Mouse (Mus musculus) ovary, adult 18-20 months (tissue): ENCODE results near the gene Hemk1.
"Not testable (repeated sequence)": the region's sequence is repeated elsewhere in the genome, so short reads cannot be mapped to it uniquely, and the experiment has no call there.

Experiments
- DNase-seq: peaks from one replicate; pipeline ENCODE4 v3.0.0; 2022; ENCODE audit warnings: low spot score, mixed read lengths

Gene Hemk1

DNA sequence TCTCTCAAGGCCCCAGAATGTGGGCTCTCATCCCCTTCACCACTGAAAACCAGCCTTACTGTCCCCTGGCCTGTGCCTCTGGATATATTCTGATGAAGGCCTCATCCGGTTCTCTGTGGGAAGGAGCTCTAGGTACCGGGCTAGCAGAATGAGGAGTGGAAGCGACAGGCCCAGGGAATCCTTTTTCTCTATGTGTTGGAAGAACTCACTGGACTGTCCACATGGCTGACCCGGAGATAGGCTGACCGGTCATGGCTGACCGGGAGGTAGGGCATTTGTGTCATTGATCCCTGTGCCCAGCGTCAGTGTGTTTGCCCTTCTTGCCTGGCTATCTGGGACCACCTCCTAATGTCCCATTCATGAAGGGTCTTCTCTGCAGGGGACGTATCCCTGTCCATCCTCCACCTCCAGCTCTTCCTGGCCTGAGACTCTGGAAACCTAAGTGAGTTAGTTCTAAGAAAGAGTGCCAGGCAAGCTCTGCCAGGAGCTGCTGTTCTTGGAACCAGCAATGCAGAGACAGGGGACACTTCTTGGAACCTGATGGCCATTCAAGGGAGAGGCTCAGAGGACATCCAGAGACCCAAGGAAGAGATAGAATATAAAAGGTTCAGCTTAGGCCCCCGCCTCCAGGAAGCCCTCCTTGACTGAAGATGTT is 29.7 kb downstream of the Hemk1 start:
- no peak for DNase-seq

DNA sequence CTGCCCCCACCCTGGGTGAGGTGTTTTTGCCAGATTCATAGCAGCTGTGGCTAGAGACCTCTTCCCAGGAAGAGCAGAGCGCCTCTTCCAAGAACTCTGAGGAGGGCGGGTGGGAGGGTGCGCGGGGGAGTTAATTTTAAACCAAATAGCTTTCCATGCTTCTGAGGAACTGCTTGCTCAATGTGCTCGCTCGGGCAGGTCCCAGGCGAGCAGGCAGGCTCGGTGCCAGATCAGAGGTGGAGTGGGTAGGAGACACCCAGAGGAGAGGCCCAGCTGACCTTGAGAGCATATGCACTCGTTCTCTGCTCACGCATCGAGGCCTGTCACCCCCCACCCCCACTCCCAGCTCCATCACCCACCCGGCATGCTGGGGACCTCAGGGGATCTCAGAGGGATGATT is 30.3 kb downstream of the Hemk1 start:
- peak; percentile 83 for DNase-seq

DNA sequence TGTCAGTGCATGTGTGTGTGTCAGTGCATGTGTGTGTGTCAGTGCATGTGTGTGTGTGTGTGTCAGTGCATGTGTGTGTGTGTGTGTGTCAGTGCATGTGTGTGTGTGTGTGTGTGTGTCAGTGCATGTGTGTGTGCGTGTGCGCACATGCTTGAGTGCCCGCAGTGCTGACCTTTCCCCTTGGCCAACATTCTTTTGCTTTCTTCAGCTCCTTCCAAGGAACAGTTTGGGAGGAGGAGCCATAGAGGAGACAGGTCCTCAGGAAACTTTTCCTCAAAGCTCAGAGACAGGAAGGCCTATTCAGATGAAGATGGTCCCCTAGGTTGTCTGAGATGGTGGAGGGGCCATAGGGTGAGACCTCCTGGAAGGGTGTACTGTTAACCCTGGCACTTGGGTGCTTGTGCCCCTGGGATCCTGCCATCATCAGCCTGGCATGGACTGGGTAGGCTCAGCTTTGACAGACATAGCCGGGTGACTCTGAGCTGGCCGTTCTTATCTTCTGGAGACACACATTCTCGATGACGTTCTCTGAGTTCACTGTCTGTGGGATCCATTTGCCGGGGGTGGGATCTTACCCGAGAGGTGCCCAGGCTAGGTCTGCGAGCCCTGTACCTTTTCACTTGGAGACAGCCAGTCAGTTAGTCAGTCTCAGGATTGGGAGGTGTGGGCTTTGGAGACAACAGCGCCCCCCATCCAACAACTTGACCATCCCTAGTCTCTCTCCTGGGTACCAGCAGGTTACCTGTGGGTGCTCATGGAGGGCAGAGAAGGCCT is 30.9 kb downstream of the Hemk1 start:
- no peak for DNase-seq

DNA sequence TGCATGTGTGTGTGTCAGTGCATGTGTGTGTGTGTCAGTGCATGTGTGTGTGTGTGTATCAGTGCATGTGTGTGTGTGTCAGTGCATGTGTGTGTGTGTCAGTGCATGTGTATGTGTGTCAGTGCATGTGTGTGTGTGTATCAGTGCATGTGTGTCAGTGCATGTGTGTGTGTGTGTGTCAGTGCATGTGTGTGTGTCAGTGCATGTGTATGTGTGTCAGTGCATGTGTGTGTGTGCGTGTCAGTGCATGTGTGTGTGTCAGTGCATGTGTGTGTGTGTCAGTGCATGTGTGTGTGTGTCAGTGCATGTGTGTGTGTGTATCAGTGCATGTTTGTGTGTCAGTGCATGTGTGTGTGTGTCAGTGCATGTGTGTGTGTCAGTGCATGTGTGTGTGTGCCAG is 31.5 kb downstream of the Hemk1 start:
- not testable (repeated sequence) for DNase-seq

DNA sequence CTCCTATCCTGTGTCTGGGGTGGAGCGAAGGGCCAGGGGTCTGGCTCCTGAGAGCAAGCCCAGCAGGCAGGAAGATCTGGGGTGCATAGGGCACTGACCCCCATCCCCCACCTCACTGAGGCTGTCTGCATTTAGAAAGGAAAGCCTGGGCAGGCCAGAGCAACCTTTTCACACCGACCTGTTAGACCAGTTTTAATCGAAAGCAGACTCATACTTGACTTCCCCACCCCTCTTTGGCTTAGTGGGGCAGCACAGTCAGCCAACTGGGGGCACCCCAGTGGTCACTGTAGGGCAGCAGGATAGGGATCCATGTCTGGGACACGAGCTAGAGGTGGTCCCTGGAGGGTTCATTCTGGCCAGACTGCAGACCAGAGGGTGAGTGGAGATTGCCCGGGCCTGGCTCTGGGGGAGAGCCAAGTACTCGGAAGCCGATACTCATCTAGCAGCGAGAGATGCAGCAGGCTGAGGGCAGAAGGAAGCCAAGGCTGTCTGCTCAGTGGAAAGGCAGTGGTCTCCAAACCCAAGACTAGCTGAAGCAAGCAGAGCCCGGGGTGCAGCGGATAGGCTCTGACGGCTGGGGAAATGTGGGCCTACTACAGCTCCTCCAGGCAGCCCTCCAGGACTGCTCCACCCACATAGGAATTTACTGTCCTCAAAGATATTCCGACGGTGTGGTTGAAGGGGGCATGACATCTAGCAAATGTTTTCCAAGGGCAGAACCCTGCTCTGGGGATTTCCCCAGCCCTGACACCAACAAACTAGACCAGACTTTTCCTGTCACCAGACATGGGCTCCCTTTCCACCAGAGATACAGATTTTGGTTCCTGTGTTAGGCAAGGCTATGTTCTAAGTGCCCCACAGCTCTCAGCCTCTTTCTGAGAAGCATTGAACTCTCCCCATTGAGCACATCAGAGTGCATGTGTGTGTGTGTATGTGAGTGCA is 32.3 kb downstream of the Hemk1 start:
- DNase-seq = no peak

DNA sequence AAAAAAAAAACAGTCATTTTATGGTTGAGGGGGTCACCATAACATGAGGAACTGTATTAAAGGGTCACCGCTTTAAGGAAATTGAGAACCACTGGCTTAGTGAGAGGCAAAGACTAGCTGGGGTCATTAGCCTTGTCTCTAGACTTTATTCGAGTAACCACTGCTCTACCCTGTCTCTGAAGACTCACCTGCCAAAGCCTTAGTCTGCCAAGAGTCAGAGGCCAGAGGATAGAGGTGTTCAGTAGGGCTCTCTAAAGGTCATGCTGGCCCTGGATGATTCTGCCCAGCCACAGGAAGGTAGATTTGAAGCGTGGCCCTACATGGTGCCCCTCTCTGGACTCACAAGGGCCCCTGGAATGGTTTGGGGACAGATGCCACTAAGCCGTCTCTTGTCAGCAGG is 33.1 kb downstream of the Hemk1 start:
- no peak for DNase-seq

DNA sequence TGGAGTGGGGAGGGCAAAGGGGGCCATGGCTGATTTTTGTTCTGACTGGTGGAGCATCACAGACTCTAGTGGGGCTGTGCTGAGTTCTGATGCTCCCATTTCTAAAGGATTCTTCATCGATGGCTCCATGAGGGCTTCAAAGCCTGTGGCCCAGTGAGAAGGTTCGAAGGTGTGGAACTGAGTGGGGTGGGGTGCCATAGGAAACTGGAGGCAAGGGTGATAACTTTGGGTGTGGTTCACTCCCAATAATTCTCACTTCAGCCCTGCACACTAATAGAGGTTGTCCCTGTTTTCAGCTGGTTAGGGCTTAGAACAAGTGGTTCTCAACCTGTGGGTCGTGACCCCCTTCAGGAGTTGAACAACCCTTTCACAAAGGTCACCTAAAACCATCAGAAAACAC is 33.8 kb downstream of the Hemk1 start:
- DNase-seq = no peak

DNA sequence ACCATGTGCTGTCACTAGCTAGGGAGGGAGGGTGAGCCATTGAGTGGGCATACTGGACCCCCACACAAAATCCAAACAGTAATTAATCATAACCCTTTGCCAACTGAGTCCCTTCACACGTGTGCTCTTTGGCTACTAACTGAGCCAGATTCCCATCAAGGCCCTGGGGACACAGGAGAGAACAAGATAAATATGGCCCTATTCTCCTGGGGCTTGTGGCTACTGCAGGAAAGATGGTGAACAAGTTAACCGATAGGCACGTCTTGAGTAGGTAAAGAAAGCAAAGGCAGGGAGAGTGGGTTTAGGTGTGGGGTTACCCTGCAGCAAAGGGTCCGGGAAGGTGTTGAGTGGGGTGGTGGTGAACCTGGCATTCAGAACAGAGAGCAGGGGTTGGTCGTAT is 34.2 kb downstream of the Hemk1 start:
- no peak for DNase-seq

DNA sequence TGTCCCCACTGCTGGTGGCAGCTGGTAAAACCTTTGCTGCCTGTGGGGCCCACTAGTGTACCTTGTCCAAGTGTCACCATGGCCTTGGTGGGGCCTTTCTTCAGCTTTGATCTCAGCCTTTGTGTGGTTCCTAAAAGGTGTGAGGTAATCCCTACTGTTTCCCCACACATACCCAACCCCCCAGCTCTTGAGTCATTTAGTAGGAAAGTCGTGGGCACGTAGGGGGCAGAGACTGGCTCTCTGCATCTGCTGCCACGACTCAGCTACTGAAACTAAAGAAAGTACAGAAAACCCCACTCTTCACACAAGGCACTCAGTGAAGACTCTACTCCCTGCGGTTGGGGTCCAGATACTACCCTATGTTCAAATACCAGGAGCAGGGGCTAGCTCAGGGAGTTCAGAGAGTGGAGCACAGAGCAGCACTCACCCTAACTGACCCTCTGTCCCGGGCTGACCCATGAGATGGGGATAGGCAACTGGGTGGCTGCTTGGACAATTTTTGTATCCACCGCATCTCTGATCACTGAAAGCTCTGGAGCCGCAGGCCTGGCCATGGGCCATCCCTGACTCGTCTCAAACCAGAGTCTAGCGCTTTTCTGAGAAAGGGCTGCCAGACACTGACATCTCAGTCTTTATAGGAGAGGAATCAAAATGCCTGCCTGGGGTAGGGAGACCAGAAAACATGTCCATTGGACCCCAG is 34.9 kb downstream of the Hemk1 start:
- DNase-seq = no peak

DNA sequence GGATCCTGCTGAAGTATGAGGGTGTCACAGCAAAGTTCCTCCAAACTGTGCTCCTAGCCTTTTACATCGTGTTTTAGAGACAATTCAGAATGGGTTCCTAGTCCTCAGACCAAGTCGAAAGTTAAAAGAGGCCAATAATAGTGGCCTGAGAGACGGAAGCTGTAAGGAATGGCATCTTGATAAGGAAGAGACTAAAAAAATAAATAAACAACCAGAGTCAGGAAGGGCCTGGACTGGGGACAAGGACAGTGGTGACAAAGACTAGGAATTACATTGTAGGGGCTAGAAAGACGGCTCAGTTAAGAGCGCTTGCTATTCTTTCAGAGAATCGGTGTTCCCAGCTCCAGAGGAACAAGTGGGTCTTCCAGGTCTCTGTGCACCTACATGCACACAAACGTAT is 35.6 kb downstream of the Hemk1 start:
- no peak for DNase-seq

DNA sequence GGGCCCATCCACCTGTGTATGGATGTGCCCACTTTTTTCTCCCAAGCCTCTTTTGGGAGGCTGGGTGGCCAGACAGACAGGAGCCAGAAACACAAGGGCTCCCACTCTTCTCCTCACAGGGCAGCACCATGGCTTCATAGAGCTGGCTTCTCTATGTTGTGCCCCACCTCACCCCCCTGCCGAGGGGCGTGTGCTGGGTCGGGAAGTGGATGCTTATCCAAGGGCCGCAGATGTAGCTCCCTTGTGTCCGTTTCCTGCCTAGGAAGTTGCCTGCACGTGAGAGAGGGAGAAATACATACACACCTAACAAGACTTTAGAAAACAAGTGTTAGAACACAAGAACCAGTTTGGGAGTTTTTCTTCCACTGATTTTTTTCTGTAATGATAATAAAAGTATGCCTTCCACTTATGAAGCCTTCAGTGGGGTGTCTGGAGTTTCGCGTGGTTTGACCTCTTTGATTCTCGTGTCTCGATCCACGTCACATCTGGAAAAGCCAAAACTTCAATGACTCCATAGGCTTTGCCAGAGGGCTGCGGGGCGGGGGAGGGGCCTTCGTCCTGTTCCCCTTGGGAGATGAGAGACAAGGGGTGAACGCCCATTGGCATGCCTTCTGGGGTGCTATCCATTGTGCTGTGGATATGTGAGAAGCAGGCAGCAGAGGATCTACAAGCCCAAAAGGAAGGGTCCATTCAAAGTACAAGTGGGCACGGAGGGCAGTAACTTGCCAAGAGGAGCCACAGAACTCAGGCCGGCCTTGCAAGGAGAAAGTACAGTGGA is 36.4 kb downstream of the Hemk1 start:
- DNase-seq = no peak

DNA sequence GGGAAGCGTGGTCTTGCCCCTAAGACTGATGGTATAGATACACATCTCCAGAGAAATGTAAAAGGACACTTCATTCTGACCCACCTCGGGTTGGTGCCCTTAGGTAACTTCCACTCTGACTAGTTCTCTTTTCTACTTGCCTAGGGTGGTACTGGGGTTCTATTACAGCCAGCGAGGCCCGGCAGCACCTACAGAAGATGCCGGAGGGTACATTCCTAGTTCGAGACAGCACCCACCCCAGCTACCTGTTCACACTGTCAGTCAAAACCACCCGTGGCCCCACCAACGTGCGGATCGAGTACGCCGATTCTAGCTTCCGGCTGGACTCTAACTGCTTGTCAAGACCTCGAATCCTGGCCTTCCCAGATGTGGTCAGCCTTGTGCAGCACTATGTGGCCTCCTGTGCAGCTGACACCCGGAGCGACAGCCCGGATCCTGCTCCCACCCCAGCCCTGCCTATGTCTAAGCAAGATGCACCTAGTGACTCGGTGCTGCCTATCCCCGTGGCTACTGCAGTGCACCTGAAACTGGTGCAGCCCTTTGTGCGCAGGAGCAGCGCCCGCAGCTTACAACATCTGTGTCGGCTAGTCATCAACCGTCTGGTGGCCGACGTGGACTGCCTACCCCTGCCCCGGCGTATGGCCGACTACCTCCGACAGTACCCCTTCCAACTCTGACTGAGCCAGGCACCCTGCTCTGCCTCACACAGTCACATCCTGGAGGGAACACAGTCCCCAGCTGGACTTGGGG is 37.8 kb downstream of the Hemk1 start:
- DNase-seq = no peak

DNA sequence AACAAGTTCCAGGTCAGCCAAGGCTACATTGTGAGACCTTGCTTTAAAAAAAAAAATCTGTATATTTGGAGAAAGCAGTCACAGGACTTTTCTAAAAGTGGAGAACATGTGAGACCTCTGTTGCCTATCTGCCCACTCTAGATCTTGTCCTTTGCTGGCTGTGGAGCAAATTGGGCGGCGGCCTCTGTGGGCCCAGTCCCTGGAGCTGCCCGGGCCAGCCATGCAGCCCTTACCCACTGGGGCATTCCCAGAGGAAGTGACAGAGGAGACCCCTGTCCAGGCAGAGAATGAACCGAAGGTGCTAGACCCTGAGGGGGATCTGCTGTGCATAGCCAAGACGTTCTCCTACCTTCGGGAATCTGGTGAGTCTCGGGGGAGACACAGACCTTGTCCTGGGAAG is 38.4 kb downstream of the Hemk1 start:
- no peak for DNase-seq

DNA sequence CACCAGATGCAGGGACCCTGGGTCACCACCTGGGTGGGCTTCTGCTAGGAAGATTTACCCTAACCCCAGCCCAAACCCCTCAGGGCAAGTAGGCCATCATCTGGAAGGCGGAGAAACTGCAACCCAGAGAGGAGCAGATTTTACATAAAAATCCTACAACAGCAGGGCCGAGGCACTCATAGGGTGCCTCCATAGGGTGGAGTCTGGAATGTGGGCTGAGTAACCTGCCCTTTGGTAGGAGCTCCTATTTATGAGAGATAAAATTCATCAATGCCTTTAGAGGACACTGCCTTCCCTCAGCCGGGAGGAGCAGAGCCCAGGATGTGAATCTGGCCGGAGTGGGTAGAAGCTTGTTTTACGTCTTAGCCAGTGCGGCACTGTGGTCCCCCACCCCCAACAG is 39.3 kb downstream of the Hemk1 start:
- no peak for DNase-seq

DNA sequence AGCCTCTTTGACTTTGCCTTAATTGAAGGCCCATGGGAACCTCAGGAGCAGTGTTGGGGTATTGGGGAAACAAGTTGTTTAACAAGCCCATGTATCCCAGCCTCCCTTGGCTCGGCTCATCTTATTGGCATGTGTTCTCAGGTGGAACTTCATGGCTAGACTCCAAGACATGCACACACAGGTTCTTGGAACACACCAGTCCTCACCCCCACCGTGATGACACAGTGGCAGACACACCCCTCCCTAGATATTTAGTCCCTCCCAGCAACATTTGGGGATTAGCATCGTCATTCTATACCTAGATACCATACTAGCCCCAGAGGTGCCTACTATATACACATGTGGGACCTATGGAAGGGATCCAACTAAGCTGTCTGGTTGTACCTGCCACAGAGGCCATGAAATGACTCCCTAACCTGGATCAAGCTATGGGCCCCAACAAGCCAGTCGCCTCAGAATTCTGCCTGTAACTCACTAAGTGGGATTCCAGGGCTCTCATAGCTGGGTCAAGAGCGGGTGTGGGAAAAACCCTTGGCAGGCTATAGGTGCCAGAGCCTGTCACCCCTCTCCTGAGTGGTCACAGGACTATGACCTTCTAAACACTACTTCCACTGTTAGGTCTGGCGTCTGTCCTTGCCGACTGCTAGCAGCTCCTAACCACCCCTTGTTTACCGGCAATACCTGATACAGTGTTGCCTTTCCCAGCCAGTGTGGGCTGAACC is 39.9 kb downstream of the Hemk1 start:
- no peak for DNase-seq

DNA sequence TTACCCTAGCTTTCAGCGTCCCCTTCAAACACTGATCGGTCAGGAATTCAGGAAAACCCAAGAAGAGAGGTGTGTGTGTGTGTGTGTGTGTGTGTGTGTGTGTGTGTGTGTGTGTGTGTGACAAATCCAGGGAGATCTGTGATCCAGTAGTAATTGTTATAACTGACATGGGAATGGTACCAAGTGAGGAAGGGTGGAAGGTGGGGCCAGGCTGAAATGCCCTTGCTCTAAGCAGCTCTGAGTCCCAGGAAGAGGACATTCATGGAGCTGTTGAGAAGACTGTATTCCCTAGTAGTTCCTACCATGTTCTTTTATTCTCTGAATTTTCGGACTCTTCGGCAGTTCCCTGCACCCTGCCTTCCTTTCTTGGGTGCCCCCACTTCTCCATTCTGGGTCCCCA is 40.5 kb downstream of the Hemk1 start:
- no peak for DNase-seq

DNA sequence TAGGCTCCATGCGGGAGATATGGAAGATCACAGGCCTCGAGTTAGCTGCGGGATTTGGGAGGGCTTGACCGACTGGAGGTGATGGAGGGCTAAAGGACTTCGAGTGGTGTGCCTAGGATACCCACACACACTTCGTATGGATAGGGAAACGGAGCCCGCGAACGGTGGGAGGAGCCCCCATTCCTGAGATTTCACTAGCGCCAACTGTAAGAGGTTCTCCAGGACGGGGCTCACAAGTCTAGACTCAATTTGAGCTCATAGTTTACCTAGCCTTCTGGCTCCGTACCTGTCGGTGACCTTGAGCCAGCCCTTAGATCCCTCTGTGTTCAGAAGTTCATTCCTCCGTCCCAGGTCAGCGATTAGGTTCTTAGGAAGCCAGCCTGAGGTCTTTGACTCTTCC is 41.1 kb downstream of the Hemk1 start:
- DNase-seq = no peak

DNA sequence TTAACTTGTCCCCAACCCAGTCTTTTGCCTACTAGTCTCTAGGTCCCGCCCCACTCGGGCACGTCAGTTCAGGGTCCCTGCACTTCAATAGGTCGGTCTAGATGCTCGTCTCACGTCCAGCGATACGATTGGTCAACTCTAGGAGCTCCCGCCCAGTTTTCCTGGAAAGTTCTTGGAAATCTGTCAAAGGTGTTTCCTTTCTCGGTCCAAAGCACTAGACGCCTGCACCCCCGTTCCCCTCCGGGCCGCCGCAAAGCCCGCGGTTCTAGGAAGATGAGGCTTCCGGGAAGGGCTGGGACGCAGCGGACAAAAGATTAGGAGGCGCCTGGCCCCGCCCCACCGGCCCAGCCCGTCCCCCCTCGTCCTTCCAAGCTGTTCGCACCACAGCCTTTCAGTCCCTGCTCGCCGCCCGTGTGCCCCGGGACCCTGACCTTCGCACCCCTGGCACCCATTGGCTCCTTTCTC is 41.6 kb downstream of the Hemk1 start:
- peak; percentile 92 for DNase-seq

DNA sequence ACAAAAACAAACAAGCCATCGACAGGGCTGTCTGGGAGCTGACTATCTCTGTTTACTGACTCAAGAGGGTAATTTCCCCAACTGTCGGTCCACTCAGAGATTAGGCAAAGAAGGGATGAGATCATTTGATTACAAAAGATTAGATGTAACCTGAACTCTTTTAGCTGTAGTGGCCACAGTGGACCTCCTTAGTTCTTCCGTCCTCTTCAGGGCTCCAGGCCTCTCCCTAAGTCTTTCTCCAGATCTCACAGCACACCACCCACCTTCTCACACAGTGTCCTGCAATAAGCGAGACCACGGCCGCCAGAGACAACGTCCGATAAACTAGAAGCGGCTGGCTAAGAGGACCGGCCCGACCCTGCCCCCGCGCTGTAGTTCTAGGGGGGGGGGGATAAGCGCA is 42.1 kb downstream of the Hemk1 start:
- DNase-seq = no peak

DNA sequence AAGGTAGTCTGAATTCAATTTTAAA is 42.3 kb downstream of the Hemk1 start, which contains the start of gene Cish:
Gene Cish (plus strand): TSS at position 11 of the 25 bp plus-strand sequence.
- DNase-seq = no peak

DNA sequence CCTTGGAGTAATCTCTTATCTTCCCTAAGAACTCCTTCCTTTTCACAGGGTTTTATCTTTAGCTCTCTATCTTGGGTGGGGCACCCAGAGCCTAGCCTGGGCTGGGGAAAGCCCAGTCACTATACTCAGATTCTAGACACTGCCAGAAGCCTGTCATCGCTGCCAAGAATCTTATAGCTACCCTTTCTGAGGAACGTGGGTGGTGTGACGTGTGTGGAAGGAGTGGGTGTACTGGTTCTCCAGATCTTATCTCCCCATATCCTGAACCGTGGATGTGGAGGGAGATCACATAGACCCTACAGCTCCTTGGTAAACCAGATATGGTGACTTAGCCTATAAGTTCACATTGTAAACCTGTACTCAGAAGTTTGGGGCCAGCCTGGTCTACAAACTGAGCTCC is 42.5 kb downstream of the Hemk1 start:
- no peak for DNase-seq
